Mouse (Mus musculus) CH12.LX (cell line): ENCODE results near the gene Fcho1. TPM values are rescaled to one million over a fixed set of nuclear protein-coding genes. Genes with fewer than 3 reads are reported as not detected.

ENCODE experiments used
- DNase-seq: peaks from one replicate; pipeline ENCODE4 v3.0.0-alpha.2; 2013; ENCODE audit errors: extremely low read depth
- H3K27ac ChIP-seq: 2 replicates; pipeline ENCODE4 v1.5.1; 2012; ENCODE audit warnings: low read depth, mild to moderate bottlenecking, control low read depth, moderate library complexity; ENCODE audit not compliant: insufficient read depth
- H3K27me3 ChIP-seq: replicated peaks from 2 replicates; pipeline ENCODE3; 2012; ENCODE audit warnings: inconsistent platforms
- H3K36me3 ChIP-seq, 2 experiments: replicated peaks in 1 of 2; 2 replicates each; pipeline versions ENCODE3 to v1.6.1; 2012; ENCODE audit warnings: inconsistent platforms in 1 of 2, low read length in 1 of 2, mild to moderate bottlenecking in 1 of 2, mixed read lengths in 1 of 2, moderate library complexity in 1 of 2; ENCODE audit not compliant: control insufficient read depth in 1 of 2, insufficient read depth in 1 of 2
- H3K4me1 ChIP-seq, 2 experiments: 2 replicates each; pipeline ENCODE4 v1.6.1; 2012; ENCODE audit warnings: inconsistent platforms in 1 of 2, moderate library complexity in 1 of 2; ENCODE audit not compliant: insufficient read depth in 2 of 2, control insufficient read depth in 1 of 2
- H3K4me2 ChIP-seq: 2 replicates; pipeline ENCODE4 v1.6.1; 2012; ENCODE audit warnings: low read depth, mild to moderate bottlenecking, control low read depth; ENCODE audit not compliant: poor library complexity, insufficient read depth, severe bottlenecking
- H3K4me3 ChIP-seq, 3 experiments: fragments of 150-350 bp in 1 of 3; sonication (generic) in 1 of 3; replicated peaks in 1 of 3; 2 replicates each; pipeline versions ENCODE3 to v1.5.1; 2011 to 2012; ENCODE audit warnings: low read depth in 2 of 3, low read length in 2 of 3, mild to moderate bottlenecking in 2 of 3, moderate library complexity in 2 of 3, control low read depth in 1 of 3, improper control_type of control experiment in 1 of 3, inconsistent platforms in 1 of 3, mixed read lengths in 1 of 3; ENCODE audit not compliant: poor library complexity in 1 of 3
- H3K79me2 ChIP-seq: replicated peaks from 2 replicates; pipeline ENCODE4 v1.6.1; 2012; ENCODE audit warnings: mild to moderate bottlenecking, moderate library complexity; ENCODE audit not compliant: control insufficient read depth, poor library complexity, insufficient read depth, severe bottlenecking; ENCODE audit errors: extremely low read depth
- H3K9ac ChIP-seq: 2 replicates; pipeline ENCODE4 v1.6.1; 2012; ENCODE audit warnings: low read depth, mild to moderate bottlenecking, control low read depth, moderate library complexity; ENCODE audit not compliant: insufficient read depth
- H3K9me3 ChIP-seq: replicated peaks from 2 replicates; pipeline ENCODE3; 2012; ENCODE audit warnings: low read length, inconsistent platforms, mixed read lengths
- BHLHE40 ChIP-seq: IDR thresholded peaks from 2 replicates; pipeline ENCODE4 v1.6.1; 2011; ENCODE audit warnings: mild to moderate bottlenecking, low read depth, low read length, improper control_type of control experiment
- CHD1 ChIP-seq: IDR thresholded peaks from 2 replicates; pipeline ENCODE4 v1.6.1; 2012; ENCODE audit warnings: low read depth, low read length, improper control_type of control experiment, inconsistent platforms
- E2F4 ChIP-seq: IDR thresholded peaks from 2 replicates; pipeline ENCODE4 v1.6.1; 2011; ENCODE audit warnings: low read depth, low read length, improper control_type of control experiment; ENCODE audit not compliant: insufficient replicate concordance
- ETS1 ChIP-seq: conservative IDR thresholded peaks from 2 replicates; pipeline ENCODE4 v1.6.1; 2012; ENCODE audit warnings: low read depth, mild to moderate bottlenecking, inconsistent platforms, low read length, improper control_type of control experiment, moderate library complexity
- HCFC1 ChIP-seq: IDR thresholded peaks from 2 replicates; pipeline ENCODE4 v1.6.1; 2012; ENCODE audit warnings: low read depth, mild to moderate bottlenecking, inconsistent platforms, low read length, improper control_type of control experiment
- JUN ChIP-seq: IDR thresholded peaks from 2 replicates; pipeline ENCODE4 v1.6.1; 2011; ENCODE audit warnings: low read depth, mild to moderate bottlenecking, low read length, improper control_type of control experiment, moderate library complexity; ENCODE audit not compliant: insufficient read depth
- JUND ChIP-seq: conservative IDR thresholded peaks from 2 replicates; pipeline ENCODE4 v1.6.1; 2011; ENCODE audit warnings: low read depth, low read length, improper control_type of control experiment
- MAFK ChIP-seq: IDR thresholded peaks from 2 replicates; pipeline ENCODE4 v1.6.1; 2011; ENCODE audit warnings: low read length, improper control_type of control experiment; ENCODE audit not compliant: insufficient replicate concordance
- MXI1 ChIP-seq: IDR thresholded peaks from 2 replicates; pipeline ENCODE4 v1.6.1; 2011; ENCODE audit warnings: mild to moderate bottlenecking, low read depth, low read length, improper control_type of control experiment
- MYC ChIP-seq: IDR thresholded peaks from 2 replicates; pipeline ENCODE4 v1.6.1; 2011; ENCODE audit warnings: low read depth, mild to moderate bottlenecking, improper control_type of control experiment, low read length
- NELFE ChIP-seq: IDR thresholded peaks from 2 replicates; pipeline ENCODE4 v1.6.1; 2011; ENCODE audit warnings: low read depth, low read length, improper control_type of control experiment
- NRF1 ChIP-seq: IDR thresholded peaks from 2 replicates; pipeline ENCODE4 v1.6.1; 2014; ENCODE audit warnings: low read depth, mild to moderate bottlenecking, inconsistent platforms, low read length, improper control_type of control experiment, moderate library complexity
- RAD21 ChIP-seq: IDR thresholded peaks from 2 replicates; pipeline ENCODE4 v1.6.1; 2011; ENCODE audit warnings: low read depth, mild to moderate bottlenecking, low read length, improper control_type of control experiment, moderate library complexity
- RCOR1 ChIP-seq: conservative IDR thresholded peaks from 2 replicates; pipeline ENCODE4 v1.6.1; 2012; ENCODE audit warnings: low read depth, mild to moderate bottlenecking, inconsistent platforms, low read length, improper control_type of control experiment
- SIN3A ChIP-seq: IDR thresholded peaks from 2 replicates; pipeline ENCODE4 v1.6.1; 2012; ENCODE audit warnings: low read length, improper control_type of control experiment, inconsistent platforms
- TBP ChIP-seq: conservative IDR thresholded peaks from 2 replicates; pipeline ENCODE4 v1.6.1; 2011; ENCODE audit warnings: low read depth, low read length, improper control_type of control experiment
- TCF12 ChIP-seq: IDR thresholded peaks from 2 replicates; pipeline ENCODE4 v1.6.1; 2014; ENCODE audit warnings: low read depth, mild to moderate bottlenecking, inconsistent platforms, low read length, improper control_type of control experiment
- UBTF ChIP-seq: IDR thresholded peaks from 2 replicates; pipeline ENCODE4 v1.6.1; 2012; ENCODE audit warnings: low read depth, mild to moderate bottlenecking, inconsistent platforms, low read length, improper control_type of control experiment, moderate library complexity
- ZC3H11A ChIP-seq: IDR thresholded peaks from 2 replicates; pipeline ENCODE4 v1.6.1; 2012; ENCODE audit warnings: low read depth, mild to moderate bottlenecking, inconsistent platforms, low read length, improper control_type of control experiment
- ZMIZ1 ChIP-seq: IDR thresholded peaks from 2 replicates; pipeline ENCODE4 v1.6.1; 2012; ENCODE audit warnings: low read depth, mild to moderate bottlenecking, inconsistent platforms, low read length, improper control_type of control experiment
- ZNF384 ChIP-seq: IDR thresholded peaks from 2 replicates; pipeline ENCODE4 v1.6.1; 2012; ENCODE audit warnings: low read depth, low read length, improper control_type of control experiment, inconsistent platforms
- dilution Hi-C: fragments of 300-500 bp; cut with MboI; formaldehyde crosslinking; loops from 2 replicates; pipeline ENCODE4 v1.14.3; 2020; ENCODE audit warnings: low sequenced_read_pairs; ENCODE audit not compliant: extremely low pct_unique_long_range_greater_than_20kb, extremely low pct_ligation_motif_present
- in situ Hi-C: fragments of 300-500 bp; cut with MboI; formaldehyde crosslinking; loops from 3 replicates; pipeline ENCODE4 v1.14.3; 2019; ENCODE audit warnings: low sequenced_read_pairs, low pct_ligation_motif_present, low pct_unique_long_range_greater_than_20kb, mixed read lengths
- polyA plus RNA-seq: library from polyadenylated mRNA; unstranded; fragments of >175 nt; gene quantifications from 2 replicates; pipeline ENCODE4 v1.2.1, GENCODE M21; 2012; ENCODE audit warnings: low read depth; ENCODE audit not compliant: insufficient read length
- total RNA-seq, 2 experiments: library from RNA; depleted of rRNA; stranded (reverse); fragments of 300-350 nt in 1 of 2; fragments of >200 nt in 1 of 2; gene quantifications; 2 replicates each; pipeline ENCODE4 v1.2.3; 2012 to 2014

The Fcho1 gene
- total and polyA plus RNA-seq, 3 experiments = 40.2 to 99.8 (median 82.0) TPM

DNA sequence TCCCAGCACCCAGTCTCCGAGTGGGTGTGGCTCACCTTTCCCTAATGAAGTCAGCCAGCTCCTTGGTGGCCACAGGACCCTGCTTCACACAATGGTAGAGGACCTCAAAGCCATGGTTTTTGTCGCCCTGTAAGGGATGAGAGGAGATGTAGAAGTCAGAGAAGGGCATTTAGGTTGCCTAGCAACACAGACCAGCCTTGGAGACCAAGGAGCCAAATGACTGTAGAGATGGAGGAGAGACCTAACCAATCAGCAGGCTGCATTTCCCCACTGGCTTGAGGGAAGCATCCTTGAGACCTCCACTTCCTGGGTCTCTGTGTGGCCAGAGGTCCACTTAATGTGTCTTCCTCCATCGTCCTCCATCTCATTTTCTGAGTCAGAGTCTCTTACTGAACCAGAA is 7.3 kb downstream of the Fcho1 start:
- peaks cover 7 to 59% of the 10 kb centered on the region in 2 experiments for H3K4me1 ChIP-seq
- no peak overlapping the region for H3K4me3 ChIP-seq
- peaks cover 71 to 88% of the 10 kb centered on the region in 2 experiments for H3K36me3 ChIP-seq
- H3K27me3 ChIP-seq = no peaks in the 10 kb centered on the region
- in situ Hi-C loops (no loop called here), dilution Hi-C loops (no loop called here)
- DNase-seq = no peak
- no peak overlapping the region for H3K27ac ChIP-seq
- TF ChIP-seq TCF12 = no peak
- TF ChIP-seq CHD1 = no peak
- no peak for TF ChIP-seq RAD21
- TF ChIP-seq NRF1 = no peak
- TF ChIP-seq UBTF = no peak
- TF ChIP-seq MXI1 = no peak
- TF ChIP-seq ZNF384 = no peak
- no peak for TF ChIP-seq ZC3H11A
- no peak for TF ChIP-seq TBP
- TF ChIP-seq NELFE = no peak
- TF ChIP-seq ZMIZ1 = no peak
- TF ChIP-seq HCFC1 = no peak
- TF ChIP-seq RCOR1 = no peak
- no peak for TF ChIP-seq JUND
- H3K9ac ChIP-seq = no peak overlapping the region
- no peak overlapping the region for H3K4me2 ChIP-seq
- H3K9me3 ChIP-seq = no peaks in the 10 kb centered on the region
- peaks cover 7% of the 10 kb centered on the region for H3K79me2 ChIP-seq

DNA sequence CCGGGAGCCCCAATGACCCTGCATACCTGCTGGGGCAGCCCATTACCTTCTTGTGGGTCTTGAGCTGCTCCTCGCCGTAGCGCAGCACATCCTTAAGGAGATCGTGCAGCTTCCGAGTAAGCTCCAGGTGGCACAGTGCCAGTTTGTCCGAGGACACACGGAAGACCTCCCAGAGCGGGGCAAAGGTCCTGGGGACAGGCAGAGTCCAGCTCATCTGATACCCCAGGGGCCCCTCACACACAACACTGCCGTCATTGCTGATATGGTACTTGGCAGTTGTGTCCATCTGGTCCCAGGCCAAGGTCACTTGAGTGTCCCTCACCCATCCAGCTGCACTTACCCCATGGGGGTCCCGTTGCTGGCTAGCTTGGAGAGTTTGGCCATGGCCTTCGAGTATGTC is 8.4 kb downstream of the Fcho1 start:
- DNase-seq = no peak
- TF ChIP-seq MYC (no peak), ETS1 (no peak), MAFK (no peak), SIN3A (no peak), E2F4 (no peak), BHLHE40 (no peak), JUND (no peak), NRF1 (no peak), CHD1 (no peak), JUN (no peak)

More for the DNA sequence above, 8.4 kb downstream of the Fcho1 start:
- Histone ChIP-seq H3K9ac (no peak overlapping the region), H3K4me1 (peaks cover 4 to 54% of the 10 kb centered on the region in 2 experiments), H3K27me3 (no peaks in the 10 kb centered on the region), H3K79me2 (peaks cover 5% of the 10 kb centered on the region), H3K27ac (no peak overlapping the region), H3K36me3 (peaks cover 82 to 98% of the 10 kb centered on the region in 2 experiments), H3K4me3 (no peak overlapping the region), H3K4me2 (no peak overlapping the region), H3K9me3 (no peaks in the 10 kb centered on the region)
- dilution Hi-C loops = no loop called here
- in situ Hi-C loops = no loop called here
